Mouse (Mus musculus): ENCODE results near the gene Cd59b. TPM values are rescaled to one million over a fixed set of nuclear protein-coding genes. Genes with fewer than 3 reads are reported as not detected.

The Cd59b gene
- total RNA-seq, 2 experiments from 2014 or later: 1.7 to 4.2 TPM

GRCm38 (mm10) chr2:104128803-104129531, 59.3 kb downstream of the Cd59b start:
- DNase-seq: peak; percentile 52
- intact Hi-C loops (cut with DNase I): no loop called here
- TF ChIP-seq CTCF (IDR thresholded peaks at IDR 0.05): no peak
- Histone ChIP-seq H3K27ac (peak overlapping the region; percentile 76), H3K4me3 (peak overlapping the region; percentile 52)

- Histone ChIP-seq H3K4me3 (no peak overlapping the region), H3K27ac (peak overlapping the region; percentile 76)
- no peak for TF ChIP-seq CTCF (IDR thresholded peaks at IDR 0.05)
- intact Hi-C loops (cut with DNase I): loop anchor here (5.0 kb wide), 1 partner anchor 192 kb away; no protein-coding TSS in a partner anchor
- DNase-seq: no peak
Measured at GRCm38 (mm10) chr2:104130165-104130564, 60.5 kb downstream of the Cd59b start.

DNA sequence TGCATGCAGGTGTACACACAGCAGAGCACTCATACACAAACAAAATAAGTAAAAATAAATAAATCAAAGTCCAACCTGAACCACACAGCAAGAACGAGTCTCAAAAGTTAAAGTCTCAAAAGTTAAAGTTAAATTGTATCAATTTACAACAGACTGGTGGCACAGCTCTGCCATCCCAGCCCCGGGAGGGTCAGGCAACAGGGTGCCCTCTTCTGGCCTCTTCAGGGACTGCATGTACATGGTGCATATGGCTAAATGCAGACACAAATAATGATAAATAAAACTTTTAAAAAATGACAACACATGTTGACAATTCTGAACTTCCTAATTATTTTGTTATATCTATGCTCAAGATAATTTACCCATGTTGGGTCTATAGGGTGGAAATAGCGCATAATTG, 61.3 kb downstream of the Cd59b start:
- intact Hi-C loops (cut with DNase I): loop anchor here (5.0 kb wide), 1 partner anchor 191 kb away; no protein-coding TSS in a partner anchor
- TF ChIP-seq CTCF (IDR thresholded peaks at IDR 0.05): peak; percentile 78
- peak; percentile 50 for DNase-seq
- Histone ChIP-seq H3K4me3 (no peak overlapping the region), H3K27ac (peak overlapping the region; percentile 76; the same call in 1 of the 2 replicates)

GRCm38 (mm10) chr2:104132266-104132859, 62.7 kb downstream of the Cd59b start:
- DNase-seq: no peak
- TF ChIP-seq CTCF (IDR thresholded peaks at IDR 0.05): no peak
- no peak overlapping the region; the same call in 1 of the 2 replicates for H3K27ac ChIP-seq
- intact Hi-C loops (cut with DNase I): loop anchor here (5.0 kb wide), 1 partner anchor 190 kb away; no protein-coding TSS in a partner anchor
- no peak overlapping the region for H3K4me3 ChIP-seq

DNA sequence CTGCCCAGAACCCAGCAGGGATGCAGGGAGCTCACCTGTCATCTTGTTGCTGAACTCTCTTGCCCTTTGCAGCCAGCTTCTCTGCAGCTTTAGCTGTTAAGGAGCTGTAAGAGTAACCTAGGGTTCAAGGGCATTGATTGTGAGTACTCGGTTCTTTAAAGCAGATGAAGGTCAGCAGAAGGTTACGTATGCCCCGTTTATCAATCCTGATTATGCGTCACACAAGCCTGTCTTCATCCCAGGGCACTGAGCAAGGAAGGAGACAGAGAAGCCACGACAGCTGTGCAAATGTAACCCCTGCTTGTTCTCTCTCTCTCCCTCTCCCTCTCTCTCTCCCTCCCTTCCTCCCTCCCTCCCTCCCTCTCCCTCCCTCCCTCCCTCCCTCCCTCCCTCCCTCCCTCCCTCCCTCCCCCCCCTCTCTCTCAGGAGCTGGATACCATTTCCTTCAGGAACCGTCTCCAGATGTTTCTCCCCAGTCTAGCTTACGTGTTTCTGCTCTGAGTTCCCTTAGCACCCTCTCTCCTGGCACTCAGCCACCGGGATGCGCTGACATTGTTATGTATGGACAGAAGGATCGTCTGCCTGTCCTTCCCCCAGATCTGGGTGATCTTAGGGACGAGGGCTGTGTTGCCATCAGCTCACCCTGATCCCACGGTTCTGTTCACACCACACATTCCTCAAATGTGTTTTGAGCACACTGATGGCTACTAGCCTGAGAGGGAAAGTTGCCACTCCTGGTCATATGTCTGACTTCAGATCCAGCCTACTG, 63.6 kb downstream of the Cd59b start:
- no peak for DNase-seq
- TF ChIP-seq CTCF (IDR thresholded peaks at IDR 0.05): no peak
- H3K4me3 ChIP-seq: no peak overlapping the region
- H3K27ac ChIP-seq: no peak overlapping the region
- intact Hi-C loops (cut with DNase I): loop anchor here (5.0 kb wide), 1 partner anchor 189 kb away; no protein-coding TSS in a partner anchor

- DNase-seq: peak; percentile 61
- TF ChIP-seq CTCF (IDR thresholded peaks at IDR 0.05): peak; percentile 97
- intact Hi-C loops (cut with DNase I): loop anchor here (1.0 to 5.0 kb wide), 3 partner anchors 188 to 358 kb away; partner anchors contain the start of gene Hipk3
Measured at GRCm38 (mm10) chr2:104134150-104135056, 64.8 kb downstream of the Cd59b start.

GRCm38 (mm10) chr2:104135920-104136319, 66.3 kb downstream of the Cd59b start:
- H3K4me3 ChIP-seq: no peak overlapping the region
- H3K27ac ChIP-seq: 0 out of 2 replicates have a peak overlapping the region, but pooled peaks have one; percentile 31
- TF ChIP-seq CTCF (IDR thresholded peaks at IDR 0.05): no peak
- intact Hi-C loops (cut with DNase I): loop anchor here (5.0 kb wide), 1 partner anchor 356 kb away; the partner anchor contains the start of gene Hipk3
- DNase-seq: no peak

More at GRCm38 (mm10) chr2:104134150-104135056, 64.8 kb downstream of the Cd59b start:
- H3K27ac ChIP-seq: peak overlapping the region; percentile 63
- no peak overlapping the region for H3K4me3 ChIP-seq

Other genes with a start within 250 kb of the Cd59b start
- gene Lmo2, start 111.9 kb upstream of the Cd59b start, total RNA-seq (2021): 1 to 10 TPM; 4.1 to 7.0 TPM
- 10 to 100 TPM; 47.5 to 53.9 TPM for gene Fbxo3, start 42.1 kb upstream of the Cd59b start, total RNA-seq (2021)
- gene 4931422A03Rik, start 41.5 kb upstream of the Cd59b start, total RNA-seq (2021): not detected
- under 1 TPM; 0.36 to 0.38 TPM for gene Gm10912, start 4.0 kb upstream of the Cd59b start, total RNA-seq (2021)
- gene Gm10799, start 1.3 kb upstream of the Cd59b start, total RNA-seq (2021): not detected
- gene Cd59a, start 26.0 kb downstream of the Cd59b start, total RNA-seq (2021): 10 to 100 TPM; 14.3 to 18.4 TPM
- under 1 TPM; 0.39 to 0.61 TPM for gene A930018P22Rik, start 52.9 kb downstream of the Cd59b start, total RNA-seq (2021)

Data from gastrocnemius, adult 2 months (tissue).